Mouse (Mus musculus) erythroblast, embryonic 14.5 days (primary cell): Measurements from ENCODE around the gene Nr6a1. TPM values are rescaled to one million over a fixed set of nuclear protein-coding genes. Genes with fewer than 3 reads are reported as not detected.

Source experiments
- H3K27me3 ChIP-seq: 2 replicates; pipeline ENCODE4 v1.6.1; 2012; ENCODE audit warnings: inconsistent platforms; ENCODE audit not compliant: control insufficient read depth
- H3K36me3 ChIP-seq: 2 replicates; pipeline ENCODE4 v1.6.1; 2012; ENCODE audit warnings: mild to moderate bottlenecking, inconsistent platforms; ENCODE audit not compliant: control insufficient read depth
- H3K4me1 ChIP-seq: 2 replicates; pipeline ENCODE4 v1.6.1; 2012; ENCODE audit warnings: inconsistent platforms; ENCODE audit not compliant: control insufficient read depth
- H3K4me3 ChIP-seq: replicated peaks from 2 replicates; pipeline ENCODE3; 2012; ENCODE audit warnings: moderate library complexity, mild to moderate bottlenecking, inconsistent platforms
- H3K9me3 ChIP-seq: 2 replicates; pipeline ENCODE4 v1.6.1; 2012; ENCODE audit warnings: low read length, inconsistent platforms, mixed read lengths; ENCODE audit not compliant: control insufficient read depth
- GATA1 ChIP-seq: IDR thresholded peaks from 2 replicates; pipeline ENCODE4 v1.6.1; 2012; ENCODE audit warnings: low read length, inconsistent platforms, mixed read lengths
- TAL1 ChIP-seq: IDR thresholded peaks from 3 replicates; pipeline ENCODE4 v1.6.1; 2012; ENCODE audit warnings: low read length, inconsistent platforms, mixed read lengths
- polyA plus RNA-seq: library from polyadenylated mRNA; stranded (reverse); fragments of >175 nt; gene quantifications from 2 replicates; pipeline ENCODE4 v1.2.3, GENCODE M21; 2012

The Nr6a1 gene
- polyA plus RNA-seq, 1 experiment = not detected

DNA sequence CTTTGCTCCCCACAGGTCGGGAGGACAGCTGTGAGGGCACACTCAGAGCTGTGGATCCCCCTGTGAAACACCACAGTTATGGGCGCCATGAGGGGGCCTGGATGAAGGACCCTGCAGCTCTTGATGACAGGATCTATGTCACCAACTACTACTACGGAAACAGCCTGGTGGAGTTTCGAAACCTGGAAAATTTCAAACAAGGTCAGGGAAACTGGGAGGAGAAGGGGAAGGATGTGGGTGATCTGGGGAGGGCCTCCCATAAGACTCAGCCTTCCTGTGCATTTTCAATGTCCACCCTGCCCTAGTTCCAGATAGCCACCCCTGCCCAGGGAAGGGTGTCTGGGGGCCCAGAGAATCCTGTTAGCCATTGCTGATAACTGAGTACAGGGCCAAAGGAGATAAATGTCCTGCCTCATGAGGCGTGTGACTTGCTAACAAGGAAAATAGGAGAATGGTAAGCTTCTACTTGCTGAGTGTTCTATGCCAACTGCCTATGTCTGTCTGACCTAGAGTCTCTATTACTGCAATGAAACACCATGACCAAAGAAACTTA is 30.3 kb upstream of the Nr6a1 start:
- Histone ChIP-seq H3K4me1 (peaks cover 14% of the 10 kb centered on the region), H3K36me3 (no peaks in the 10 kb centered on the region), H3K4me3 (no peak overlapping the region), H3K9me3 (no peaks in the 10 kb centered on the region), H3K27me3 (no peaks in the 10 kb centered on the region)
- TF ChIP-seq GATA1 (no peak), TAL1 (no peak)

DNA sequence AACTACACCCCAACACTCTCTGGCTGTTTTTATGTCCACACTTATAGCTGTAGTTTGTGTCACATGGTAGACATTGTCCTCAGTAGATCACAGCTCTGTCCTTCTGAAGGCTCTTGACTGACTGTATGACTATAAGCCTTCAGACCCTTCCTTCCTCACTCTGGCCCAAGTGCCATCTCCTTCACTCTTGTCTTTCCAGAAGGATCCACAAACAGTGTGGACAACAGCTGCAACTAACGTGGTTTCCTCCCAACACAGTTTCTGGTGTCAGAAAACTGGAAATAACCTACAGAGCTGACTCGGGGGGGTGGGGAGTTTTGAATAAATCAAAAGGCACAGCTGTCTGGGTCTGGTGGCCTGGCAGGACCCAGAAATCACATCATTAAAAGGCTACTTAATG is 28.6 kb upstream of the Nr6a1 start:
- Histone ChIP-seq H3K36me3 (no peaks in the 10 kb centered on the region), H3K9me3 (no peaks in the 10 kb centered on the region), H3K27me3 (no peaks in the 10 kb centered on the region), H3K4me1 (peaks cover 13% of the 10 kb centered on the region), H3K4me3 (no peak overlapping the region)
- TF ChIP-seq GATA1 = no peak
- TF ChIP-seq TAL1 = no peak

DNA sequence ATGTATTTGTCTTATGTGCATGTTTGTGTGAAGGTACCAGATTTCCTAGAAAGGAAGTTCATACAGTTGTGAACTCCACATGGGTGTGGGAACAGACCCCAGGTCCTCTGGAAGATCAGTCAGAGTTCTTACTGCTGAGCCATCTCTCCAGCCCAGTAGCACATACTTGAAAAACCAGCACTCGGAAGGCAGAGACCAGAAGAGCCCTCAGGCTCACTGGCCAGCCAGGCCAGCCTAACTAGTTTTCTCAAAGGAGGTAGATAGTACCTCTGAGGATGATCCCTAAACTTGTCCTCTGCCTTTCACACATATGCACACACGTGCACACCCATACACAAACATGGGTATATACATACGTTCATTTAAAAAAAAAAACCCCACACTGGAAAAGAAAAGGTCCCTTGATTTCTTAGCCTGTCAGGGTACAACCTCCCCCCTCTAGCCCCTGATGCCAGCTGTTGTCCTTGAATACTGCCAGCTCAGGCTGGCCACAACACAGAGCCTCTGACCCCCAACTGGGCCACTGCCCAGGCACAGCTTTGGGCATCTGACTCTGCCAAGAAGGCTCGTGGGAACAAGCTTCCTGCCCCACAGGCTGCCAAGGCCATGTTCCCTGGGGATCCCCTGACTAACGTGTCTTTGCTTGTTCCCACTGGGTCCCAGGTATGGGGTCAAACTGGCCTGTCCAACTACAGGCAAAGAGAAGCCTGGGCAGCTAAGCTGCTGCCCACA is 25.8 kb upstream of the Nr6a1 start:
- H3K36me3 ChIP-seq = no peaks in the 10 kb centered on the region
- H3K4me1 ChIP-seq = peaks cover 34% of the 10 kb centered on the region
- no peak overlapping the region for H3K4me3 ChIP-seq
- no peaks in the 10 kb centered on the region for H3K27me3 ChIP-seq
- H3K9me3 ChIP-seq = no peaks in the 10 kb centered on the region
- no peak for TF ChIP-seq TAL1
- no peak for TF ChIP-seq GATA1

DNA sequence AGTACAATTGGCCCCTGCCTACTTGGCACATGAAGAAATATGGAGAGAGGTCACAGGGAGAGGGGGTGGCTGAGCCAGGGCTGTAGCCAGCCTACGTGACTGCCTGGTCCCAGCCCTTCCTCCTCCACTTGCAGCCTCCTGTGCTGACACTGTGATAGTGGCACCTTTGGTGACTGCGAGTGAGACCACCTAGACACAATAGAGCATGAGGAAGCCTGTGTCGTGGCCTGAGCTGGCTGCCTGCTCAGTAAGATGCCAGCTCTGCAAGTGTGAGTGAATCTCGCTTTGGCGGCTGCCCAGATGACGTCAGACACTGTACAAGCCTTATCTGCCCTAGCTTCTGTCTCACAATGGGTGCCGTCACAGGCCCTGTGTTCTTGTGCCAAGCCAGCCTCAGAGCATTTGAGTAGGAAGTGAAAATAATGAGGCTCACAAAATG is 22.8 kb upstream of the Nr6a1 start:
- Histone ChIP-seq H3K9me3 (no peaks in the 10 kb centered on the region), H3K27me3 (no peaks in the 10 kb centered on the region), H3K36me3 (no peaks in the 10 kb centered on the region), H3K4me1 (peaks cover 26% of the 10 kb centered on the region), H3K4me3 (no peak overlapping the region)
- TF ChIP-seq TAL1 (no peak), GATA1 (no peak)

DNA sequence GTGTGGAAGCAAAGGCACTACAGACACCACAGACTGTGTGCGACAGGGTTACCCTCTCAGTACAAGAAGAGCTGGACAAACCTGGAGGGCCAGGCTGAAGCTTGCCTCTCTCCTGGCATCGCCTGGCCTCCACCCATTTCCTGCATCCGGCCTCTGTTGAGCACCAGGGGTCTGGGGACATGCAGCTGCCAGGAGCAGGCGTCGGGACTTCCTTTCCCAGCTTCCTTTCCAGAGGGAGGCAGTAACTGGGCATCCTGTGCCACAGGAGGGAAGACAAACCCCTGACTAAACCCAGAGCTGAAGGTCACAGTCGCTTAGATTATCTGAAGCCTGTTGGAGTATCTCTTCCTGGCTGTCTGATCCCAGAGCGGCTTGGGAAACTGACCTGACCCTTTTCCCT is 20.1 kb upstream of the Nr6a1 start:
- Histone ChIP-seq H3K4me1 (peaks cover 23% of the 10 kb centered on the region), H3K36me3 (no peaks in the 10 kb centered on the region), H3K9me3 (no peaks in the 10 kb centered on the region), H3K27me3 (no peaks in the 10 kb centered on the region), H3K4me3 (no peak overlapping the region)
- TF ChIP-seq TAL1 = no peak
- TF ChIP-seq GATA1 = no peak

DNA sequence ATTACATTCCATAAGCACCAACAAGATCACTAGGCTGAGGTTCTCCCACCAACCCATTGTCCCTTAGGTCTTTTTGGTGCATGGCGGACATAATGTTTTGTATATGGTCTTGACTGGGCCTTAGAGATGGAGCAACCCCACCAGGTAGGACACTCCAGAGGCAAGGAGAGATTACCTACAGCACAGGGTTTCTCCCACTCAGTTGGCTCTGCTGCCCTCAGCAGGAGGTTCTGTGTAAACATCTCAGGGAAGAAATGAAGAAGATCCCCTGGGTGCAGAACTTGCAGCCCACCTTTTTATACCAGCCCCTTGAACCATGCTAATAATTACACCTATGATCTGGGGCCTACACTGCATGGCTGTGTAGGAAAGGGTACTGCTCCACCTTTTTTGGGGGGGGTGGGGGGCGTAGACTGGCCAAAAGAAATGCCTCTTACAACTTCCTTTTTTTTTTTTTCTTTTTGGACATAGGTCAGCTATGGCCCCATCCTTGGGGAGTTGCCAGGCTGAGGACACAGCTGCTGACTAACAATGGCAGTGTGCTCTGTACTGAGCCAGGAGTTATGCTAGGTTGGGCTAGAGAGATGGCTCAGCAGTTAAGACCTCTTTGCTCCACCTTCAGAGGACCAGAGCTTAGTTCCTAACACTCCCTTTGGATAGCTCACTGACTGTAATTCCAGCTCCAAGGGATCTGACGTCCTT is 17.1 kb upstream of the Nr6a1 start:
- no peaks in the 10 kb centered on the region; the same call in 1 of the 2 replicates for H3K27me3 ChIP-seq
- no peak for TF ChIP-seq GATA1
- no peak for TF ChIP-seq TAL1
- H3K36me3 ChIP-seq = no peaks in the 10 kb centered on the region
- H3K9me3 ChIP-seq = no peaks in the 10 kb centered on the region
- H3K4me1 ChIP-seq = peaks cover 8% of the 10 kb centered on the region; the same call in 1 of the 2 replicates
- H3K4me3 ChIP-seq = no peak overlapping the region

DNA sequence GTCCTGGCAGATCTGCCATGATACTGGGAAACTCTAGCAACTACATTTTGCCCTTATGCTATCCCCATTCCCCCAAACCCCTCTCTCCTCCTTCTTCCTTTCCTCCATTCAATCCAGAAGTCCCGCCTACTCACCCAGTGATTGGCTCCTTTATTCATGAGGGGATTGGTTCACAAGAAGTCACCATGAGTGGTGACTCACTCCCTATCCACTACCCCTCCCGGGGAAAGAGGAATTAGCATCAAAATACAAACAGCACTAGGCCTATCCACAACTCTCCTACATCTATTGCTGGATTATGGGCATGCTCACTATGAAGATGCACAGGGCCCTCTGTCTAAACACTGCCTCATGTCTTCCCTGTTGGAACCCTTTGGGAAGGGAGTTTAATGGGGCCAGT is 16.5 kb upstream of the Nr6a1 start:
- Histone ChIP-seq H3K9me3 (peaks cover 3% of the 10 kb centered on the region; the same call in 1 of the 2 replicates), H3K36me3 (no peaks in the 10 kb centered on the region), H3K4me1 (peaks cover 3% of the 10 kb centered on the region; the same call in 1 of the 2 replicates), H3K27me3 (no peaks in the 10 kb centered on the region; the same call in 1 of the 2 replicates), H3K4me3 (no peak overlapping the region)
- TF ChIP-seq GATA1 = no peak
- no peak for TF ChIP-seq TAL1

DNA sequence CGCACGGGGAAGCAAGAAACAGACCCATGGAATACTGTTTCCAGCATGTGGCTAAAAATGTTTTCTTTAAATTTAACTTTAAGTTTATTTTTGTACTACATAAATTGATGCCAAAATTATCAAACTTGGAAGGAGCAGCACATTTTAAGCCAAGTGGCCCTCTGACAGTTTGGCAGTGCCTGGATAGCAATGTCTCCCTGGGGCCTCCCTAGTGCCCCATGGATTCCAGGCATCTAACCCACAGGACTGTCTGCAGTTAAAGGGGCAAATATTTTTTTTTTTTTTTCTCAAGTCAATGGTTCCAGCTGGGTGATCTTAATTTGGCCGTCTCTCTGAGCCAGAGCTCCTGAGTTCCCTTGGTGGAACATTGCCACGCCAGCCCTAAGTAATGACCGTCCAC is 15.7 kb upstream of the Nr6a1 start:
- Histone ChIP-seq H3K9me3 (peaks cover 3% of the 10 kb centered on the region; the same call in 1 of the 2 replicates), H3K27me3 (no peaks in the 10 kb centered on the region; the same call in 1 of the 2 replicates), H3K4me1 (peaks cover 2% of the 10 kb centered on the region), H3K36me3 (no peaks in the 10 kb centered on the region), H3K4me3 (no peak overlapping the region)
- TF ChIP-seq TAL1 (no peak), GATA1 (no peak)

DNA sequence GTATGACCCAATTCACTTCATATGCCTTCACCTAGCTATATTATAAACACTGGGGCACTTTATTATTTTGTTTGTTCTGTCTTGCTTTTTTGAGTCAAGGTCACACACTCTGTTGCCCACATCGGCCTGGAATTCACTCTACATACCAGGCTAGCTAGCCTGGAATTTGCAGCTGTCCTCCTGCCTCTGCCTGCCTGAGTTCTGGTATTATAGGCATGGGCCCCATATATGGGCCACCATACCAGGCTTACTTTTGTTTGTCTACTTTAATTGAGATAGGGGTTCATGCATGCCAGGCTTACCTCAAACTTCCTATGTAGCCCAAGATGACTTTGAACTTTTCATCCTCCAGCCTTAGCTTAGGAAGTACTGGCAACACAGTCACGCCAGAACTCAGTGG is 14.4 kb upstream of the Nr6a1 start:
- Histone ChIP-seq H3K4me3 (no peak overlapping the region), H3K27me3 (peaks cover 1% of the 10 kb centered on the region), H3K36me3 (no peaks in the 10 kb centered on the region), H3K9me3 (peaks cover 3% of the 10 kb centered on the region; the same call in 1 of the 2 replicates), H3K4me1 (peaks cover 10% of the 10 kb centered on the region)
- TF ChIP-seq GATA1 (no peak), TAL1 (no peak)
